Mouse (Mus musculus): Measurements from ENCODE around the gene Cdh1.

DNA sequence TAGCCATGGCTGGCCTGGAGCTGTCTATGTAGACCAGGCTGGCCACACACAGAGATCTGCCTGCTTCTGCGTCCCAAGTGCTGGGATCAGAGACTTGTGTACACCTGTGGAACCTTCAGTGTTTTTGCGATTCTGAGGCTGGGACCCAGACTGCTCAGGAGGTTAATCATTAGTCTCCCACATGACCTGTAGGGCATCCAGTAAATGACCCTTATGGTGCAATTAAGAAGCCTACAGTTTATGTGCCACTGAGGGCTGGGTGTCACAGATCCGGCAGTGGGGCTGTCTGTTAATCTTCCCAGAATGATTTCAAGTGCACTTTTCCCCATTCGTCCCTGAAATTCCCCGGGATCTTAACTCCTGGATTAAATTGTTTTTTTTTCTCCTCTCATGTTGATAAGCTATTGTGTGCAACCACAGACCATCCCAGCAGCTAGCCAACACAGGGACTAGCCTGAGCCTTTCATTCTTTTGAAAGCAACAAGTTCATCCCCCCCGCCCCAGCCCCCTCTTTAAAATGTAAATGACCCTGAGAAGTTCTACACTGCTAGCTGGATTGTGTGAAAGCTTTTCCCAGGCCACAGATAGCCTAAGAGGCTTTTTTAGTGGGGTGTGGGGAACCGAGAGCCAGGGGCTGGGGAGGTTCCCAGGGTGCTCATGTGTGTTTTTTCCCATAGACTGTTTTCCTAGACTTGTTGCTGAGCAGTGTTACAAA lies 3.7 kb upstream of the Cdh1 start:
- TF ChIP-seq CTCF (conservative IDR thresholded peaks at IDR 0.05 in 1 of 2, IDR thresholded peaks at IDR 0.05 in 1 of 2; ENCODE audit: low read depth in 2 of 2, low read length in 2 of 2) (no peak), POLR2A (IDR thresholded peaks at IDR 0.05; ENCODE audit: low read depth, low read length) (no peak), CHD2 (IDR thresholded peaks at IDR 0.05; ENCODE audit: low read length) (no peak), MYC (IDR thresholded peaks at IDR 0.05; ENCODE audit: low read depth, low read length) (no peak), NELFE (IDR thresholded peaks at IDR 0.05; ENCODE audit: low read depth, low read length) (no peak), RAD21 (IDR thresholded peaks at IDR 0.05; ENCODE audit: low read depth, low read length) (no peak), HCFC1 (IDR thresholded peaks at IDR 0.05; ENCODE audit: low read depth, low read length) (no peak), SIN3A (IDR thresholded peaks at IDR 0.05; ENCODE audit: low read length) (no peak)
